Mouse (Mus musculus) retina, embryonic 14.5 days (tissue): ENCODE measurements at regions not wholly inside any gene's neighbourhood (a gene's known extent, or its start where the extent isn't known, plus 50 kb on each side); places are given as distances from the start of the nearest gene placed in this dataset.
"Not testable (repeated sequence)": the region's sequence is repeated elsewhere in the genome, so short reads cannot be mapped to it uniquely, and the experiment has no call there.

ENCODE experiments used
- DNase-seq: peaks from one replicate; pipeline ENCODE4 v3.0.0-alpha.2; 2015; ENCODE audit warnings: low spot score

DNA sequence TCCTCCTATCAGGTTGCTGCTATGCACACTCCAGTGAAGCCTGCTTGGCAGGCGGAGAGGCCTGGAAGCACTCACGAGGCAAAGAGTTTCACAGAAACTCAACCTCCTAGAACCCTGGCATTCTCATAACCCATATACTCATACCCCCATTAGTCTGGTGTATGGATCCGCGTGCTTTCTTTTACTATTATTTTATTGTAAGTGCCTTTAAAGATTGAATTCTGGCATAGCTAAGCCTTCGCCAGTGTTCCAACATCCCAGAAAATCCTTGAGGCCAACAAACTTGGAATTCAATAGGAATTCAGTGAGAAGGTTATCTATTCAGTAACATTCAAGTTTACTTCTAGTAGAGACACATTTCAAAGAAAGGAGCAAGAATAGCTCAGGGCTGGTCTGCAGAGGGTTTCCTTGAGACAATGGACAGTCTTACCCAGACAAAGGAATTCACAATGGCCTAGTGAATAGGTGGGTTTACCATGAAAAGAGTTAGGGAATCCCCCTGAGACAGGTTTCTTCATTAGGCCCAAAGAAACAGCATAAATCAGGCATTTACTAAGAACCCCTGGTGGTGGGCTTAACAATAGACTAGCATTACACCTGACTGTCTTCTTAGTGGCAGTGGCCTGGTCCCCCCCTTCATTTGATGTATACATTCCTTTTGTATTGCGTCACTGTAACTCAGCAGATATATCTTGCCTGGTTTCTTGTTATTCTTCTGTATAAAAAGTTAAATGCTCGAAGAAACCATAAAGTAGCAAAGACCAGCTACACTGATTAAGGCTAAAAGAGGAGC lies 80.8 kb upstream of the Gm15446 start:
- not testable (repeated sequence) for DNase-seq

DNA sequence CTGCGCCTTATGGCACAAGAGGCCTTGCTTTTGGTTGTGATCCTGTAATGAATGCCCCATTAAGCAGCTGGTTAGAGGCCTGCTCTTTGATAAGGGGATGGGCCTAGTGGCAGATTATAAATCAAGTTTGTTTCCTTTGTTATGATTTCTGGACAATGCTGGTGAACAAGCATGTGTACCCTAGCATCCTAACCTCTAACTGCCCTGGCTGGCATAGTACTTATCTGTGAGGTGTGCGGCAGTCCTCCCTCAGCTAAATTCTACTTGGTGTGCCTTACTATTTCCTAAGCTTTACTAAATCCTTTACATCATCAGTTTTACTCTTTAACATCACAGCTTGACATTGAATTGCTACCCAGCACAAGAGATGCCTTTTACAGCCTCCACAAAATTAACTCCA lies 79.0 kb upstream of the Gm15446 start:
- DNase-seq: not testable (repeated sequence)

GRCm38 (mm10) chr5:109844753-109845186 lies 78.4 kb upstream of the Gm15446 start:
- peak; percentile 37 for DNase-seq

DNA sequence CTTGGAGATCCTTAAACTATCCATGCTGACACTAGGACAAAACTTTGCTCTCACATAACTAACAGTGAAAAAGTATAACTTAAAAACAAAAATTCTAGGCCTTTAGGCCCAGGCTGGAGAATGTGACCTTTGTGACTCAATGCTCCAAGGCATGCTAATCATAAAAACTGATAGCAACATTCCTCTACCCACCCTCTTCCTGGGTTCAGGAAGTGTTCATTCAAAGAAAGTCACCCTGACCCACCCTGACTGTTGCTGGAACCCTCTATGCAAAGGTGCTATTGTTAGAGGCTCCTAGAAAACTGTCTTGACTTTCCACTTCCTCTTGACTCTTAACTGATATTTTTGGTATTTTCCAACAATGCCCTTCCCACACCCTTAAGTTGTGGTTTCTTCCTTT lies 72.0 kb upstream of the Gm15446 start:
- not testable (repeated sequence) for DNase-seq

DNA sequence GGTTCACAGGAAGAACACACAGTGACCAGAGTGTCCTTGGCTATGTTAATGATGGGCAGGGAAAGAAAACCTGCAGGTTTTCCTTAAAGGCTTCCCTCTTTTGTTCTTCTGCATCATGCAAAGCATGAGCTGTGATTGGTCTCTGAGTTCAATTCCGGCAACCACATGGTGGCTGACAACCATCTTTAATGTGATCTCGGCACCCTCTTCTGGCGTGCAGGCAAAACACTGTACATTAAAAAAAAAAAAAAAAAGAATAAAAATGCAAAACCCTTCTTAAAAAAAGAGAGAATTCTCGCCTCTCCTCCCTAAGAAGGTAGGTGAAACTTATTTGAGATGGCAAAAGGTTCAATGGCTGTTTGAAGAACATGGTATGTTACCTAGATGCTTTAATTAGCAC lies 62.8 kb upstream of the Gm15446 start:
- no peak for DNase-seq

DNA sequence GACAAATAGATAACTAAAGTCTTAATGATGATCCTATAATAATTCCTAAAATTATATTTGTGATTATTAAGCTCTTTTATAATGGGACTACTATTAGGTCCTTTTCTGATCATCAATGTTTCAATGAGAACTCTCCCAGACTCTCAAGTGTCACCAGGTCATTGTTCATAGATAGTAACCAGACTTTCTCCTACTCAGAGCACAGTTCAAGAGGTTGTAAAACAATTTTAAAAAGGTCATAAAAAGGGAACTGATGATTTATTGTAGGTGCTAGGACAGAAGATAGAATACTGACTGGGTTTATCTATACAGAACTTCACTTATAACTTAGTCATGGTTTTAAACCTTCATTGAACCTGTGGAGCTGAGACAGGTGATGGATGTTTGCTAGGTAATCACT lies 58.7 kb upstream of the Gm15446 start:
- not testable (repeated sequence) for DNase-seq

- no peak for DNase-seq
Measured at GRCm38 (mm10) chr5:109865628-109866027, 57.6 kb upstream of the Gm15446 start.

DNA sequence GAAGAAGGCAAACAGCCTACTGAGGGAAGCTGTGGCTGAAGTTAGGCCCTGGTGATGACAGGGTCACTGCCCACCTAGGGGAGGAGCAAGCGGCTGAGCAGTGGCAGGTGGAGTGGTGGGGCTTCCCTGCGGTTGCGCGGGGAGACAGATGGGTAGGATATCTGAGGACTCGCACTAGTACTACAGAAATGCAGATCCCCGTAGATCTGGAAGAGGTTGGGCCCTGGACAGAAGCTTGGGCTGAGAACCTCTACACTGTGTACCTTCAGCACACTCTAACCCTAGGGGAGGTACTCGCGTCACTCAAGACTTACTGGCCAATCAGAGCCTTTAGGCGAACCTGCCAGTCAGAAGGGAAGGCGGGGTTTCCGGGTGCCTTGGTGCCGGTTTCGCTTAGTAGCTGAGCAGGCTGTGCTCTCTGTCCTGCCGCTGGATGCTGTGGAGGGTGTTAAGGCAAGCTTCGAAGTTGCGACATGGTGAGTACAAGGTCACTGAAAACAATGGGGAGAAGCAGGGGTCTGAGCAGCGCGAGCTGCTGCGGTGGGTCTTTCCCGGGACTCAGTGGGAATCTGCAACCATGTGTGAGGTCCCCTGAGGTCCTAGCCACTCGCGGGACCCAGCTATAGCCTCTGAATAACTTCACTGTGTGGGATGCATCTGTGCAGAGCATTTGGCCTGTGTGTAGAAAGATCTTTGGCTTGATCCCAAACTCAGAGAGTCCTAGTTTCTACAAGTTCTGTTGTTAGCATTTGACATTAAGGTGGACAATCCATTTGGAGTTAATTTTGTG lies 56.7 kb upstream of the Gm15446 start:
- DNase-seq: peak; percentile 92

DNA sequence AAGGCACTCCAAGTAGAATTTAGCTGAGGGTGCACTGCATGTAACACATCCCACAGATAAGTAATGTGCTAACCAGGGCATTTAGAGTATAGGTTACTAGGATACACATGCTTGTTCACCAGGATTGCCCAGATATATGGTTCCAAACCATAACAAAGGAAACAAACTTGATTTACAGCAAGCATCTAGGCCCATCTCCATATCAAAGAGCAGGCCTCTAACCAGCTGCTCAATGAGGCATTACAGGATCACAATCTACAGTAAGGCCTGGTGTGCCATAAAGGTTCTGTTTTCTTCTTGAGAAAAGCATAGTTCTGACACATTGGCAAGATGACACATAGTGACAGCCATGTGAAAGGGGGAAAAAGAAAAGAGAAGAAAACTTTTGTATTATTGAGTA lies 56.0 kb upstream of the Gm15446 start:
- not testable (repeated sequence) for DNase-seq
